Mouse (Mus musculus) stomach, embryonic 16.5 days (tissue): ENCODE results near the gene Ugt1a10. TPM values are rescaled to one million over a fixed set of nuclear protein-coding genes. Genes with fewer than 3 reads are reported as not detected.
"Not testable (repeated sequence)": the region's sequence is repeated elsewhere in the genome, so short reads cannot be mapped to it uniquely, and the experiment has no call there.

Experiments
- ATAC-seq: fragments of 200-750 bp; cut with Nextera tagmentation; 2 replicates; pipeline ENCODE4 v1.8.0; 2017; ENCODE audit warnings: moderate number of reproducible peaks, moderate TSS enrichment; ENCODE audit not compliant: insufficient read depth, low FRiP score
- H3K27ac ChIP-seq: fragments of 300-500 bp; sonication (generic); 2 replicates; pipeline ENCODE4 v1.5.1; 2014; ENCODE audit warnings: low read length
- H3K27me3 ChIP-seq: fragments of 300-500 bp; sonication (generic); 2 replicates; pipeline ENCODE4 v1.6.1; 2014; ENCODE audit warnings: low read length, control low read depth, mixed read lengths; ENCODE audit not compliant: control insufficient read depth, insufficient read depth
- H3K36me3 ChIP-seq: fragments of 300-500 bp; sonication (generic); 2 replicates; pipeline ENCODE4 v1.6.1; 2014; ENCODE audit warnings: low read length; ENCODE audit not compliant: control insufficient read depth, insufficient read depth
- H3K4me1 ChIP-seq: fragments of 300-500 bp; sonication (generic); 2 replicates; pipeline ENCODE4 v1.6.1; 2014; ENCODE audit warnings: low read length, control low read depth, mixed read lengths; ENCODE audit not compliant: control insufficient read depth, insufficient read depth
- H3K4me2 ChIP-seq: fragments of 300-500 bp; sonication (generic); 2 replicates; pipeline ENCODE4 v1.6.1; 2014; ENCODE audit warnings: low read depth, low read length, mixed read lengths
- H3K4me3 ChIP-seq: fragments of 300-500 bp; sonication (generic); replicated peaks from 2 replicates; pipeline ENCODE4 v1.5.1; 2014; ENCODE audit warnings: mild to moderate bottlenecking, low read length
- H3K9ac ChIP-seq: fragments of 300-500 bp; sonication (generic); 2 replicates; pipeline ENCODE4 v1.6.1; 2014; ENCODE audit warnings: low read length
- H3K9me3 ChIP-seq: fragments of 300-500 bp; sonication (generic); replicated peaks from 2 replicates; pipeline ENCODE4 v1.6.1; 2016; ENCODE audit warnings: low read length, control low read depth; ENCODE audit not compliant: control insufficient read depth
- WGBS: fragments of 180-500 bp; shearing (Covaris S2); extraction: QIAGEN DNeasy Blood & Tissue Kit; methylation state at CpG from one replicate; pipeline ENCODE4 v1.1.7; 2014; 5-methylcytosine and 5-hydroxymethylcytosine counted together
- polyA plus RNA-seq: library from polyadenylated mRNA; unstranded; fragments of >200 nt; fragmentation: Nextera tagmentation; extraction: Ambion mirVana; gene quantifications from 2 replicates; pipeline ENCODE4 v1.2.1, GENCODE M21; 2015

Ugt1a10 gene
- polyA plus RNA-seq, 1 experiment from 2014 or later = not detected

DNA sequence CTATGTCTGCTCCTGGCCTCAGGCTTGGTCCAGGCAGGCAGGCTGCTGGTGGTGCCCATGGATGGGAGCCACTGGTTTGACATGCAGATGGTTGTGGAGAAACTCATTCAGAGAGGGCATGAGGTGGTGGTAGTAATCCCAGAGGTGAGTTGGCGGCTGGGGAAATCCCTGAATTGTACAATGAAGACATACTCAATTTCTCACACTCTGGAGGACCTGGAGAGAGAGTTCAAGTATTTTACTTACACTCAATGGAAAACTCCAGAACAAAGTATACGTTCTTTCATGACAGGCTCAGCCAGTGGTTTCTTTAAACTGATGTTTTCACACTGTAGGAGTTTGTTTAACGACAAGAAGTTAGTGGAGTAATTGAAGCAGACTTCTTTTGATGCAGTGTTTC is 29.9 kb upstream of the Ugt1a10 start:
- 59% methylated on average over 3 of the region's 3 CpGs for WGBS
- not testable (repeated sequence) for H3K27me3 ChIP-seq, H3K9ac ChIP-seq, H3K9me3 ChIP-seq, ATAC-seq, H3K4me1 ChIP-seq, H3K36me3 ChIP-seq, H3K4me2 ChIP-seq, H3K27ac ChIP-seq, H3K4me3 ChIP-seq

- H3K27ac ChIP-seq, H3K9ac ChIP-seq, H3K4me2 ChIP-seq, H3K36me3 ChIP-seq, H3K9me3 ChIP-seq, H3K27me3 ChIP-seq, H3K4me3 ChIP-seq, H3K4me1 ChIP-seq, ATAC-seq: not testable (repeated sequence)
- 67% methylated on average over 1 of the region's 2 CpGs for WGBS
Observed at GRCm38 (mm10) chr1:88043044-88043443, 12.1 kb upstream of the Ugt1a10 start.

GRCm38 (mm10) chr1:88044832-88045437 is 10.3 kb upstream of the Ugt1a10 start:
- WGBS = 63% methylated on average over 3 of the region's 5 CpGs
- not testable (repeated sequence) for ATAC-seq

GRCm38 (mm10) chr1:88047408-88047807 is 7.8 kb upstream of the Ugt1a10 start:
- H3K9me3 ChIP-seq, H3K27me3 ChIP-seq, H3K4me2 ChIP-seq, H3K27ac ChIP-seq, H3K36me3 ChIP-seq, H3K9ac ChIP-seq, H3K4me1 ChIP-seq, ATAC-seq, H3K4me3 ChIP-seq: not testable (repeated sequence)
- 81% methylated on average over 2 of the region's 2 CpGs for WGBS

More at GRCm38 (mm10) chr1:88044832-88045437, 10.3 kb upstream of the Ugt1a10 start:
- H3K27ac ChIP-seq, H3K9ac ChIP-seq, H3K36me3 ChIP-seq, H3K4me1 ChIP-seq, H3K27me3 ChIP-seq, H3K9me3 ChIP-seq, H3K4me2 ChIP-seq, H3K4me3 ChIP-seq: not testable (repeated sequence)

- not testable (repeated sequence) for H3K9me3 ChIP-seq, H3K4me2 ChIP-seq, H3K4me1 ChIP-seq, ATAC-seq, H3K4me3 ChIP-seq, H3K27me3 ChIP-seq, H3K36me3 ChIP-seq, H3K27ac ChIP-seq, H3K9ac ChIP-seq
- 75% methylated on average over 1 of the region's 2 CpGs for WGBS
Observed at GRCm38 (mm10) chr1:88066472-88067102, 11.4 kb downstream of the Ugt1a10 start.

GRCm38 (mm10) chr1:88070495-88070894 is 15.3 kb downstream of the Ugt1a10 start, which contains the start of gene Ugt1a9:
Gene Ugt1a9, plus strand, starts transcription at chr1:88070800.
- 41% methylated on average over 2 of the region's 2 CpGs for WGBS
- Histone ChIP-seq H3K9ac (no peak within 1 kb of the TSS), H3K27ac (no peak within 1 kb of the TSS), H3K27me3 (no peaks in the 10 kb centered on the region), H3K4me2 (no peak within 1 kb of the TSS), H3K9me3 (no peaks in the 10 kb centered on the region), H3K4me3 (no peak within 1 kb of the TSS), H3K4me1 (no peaks in the 10 kb centered on the region), H3K36me3 (no peaks in the 10 kb centered on the region)
- no peak for ATAC-seq

DNA sequence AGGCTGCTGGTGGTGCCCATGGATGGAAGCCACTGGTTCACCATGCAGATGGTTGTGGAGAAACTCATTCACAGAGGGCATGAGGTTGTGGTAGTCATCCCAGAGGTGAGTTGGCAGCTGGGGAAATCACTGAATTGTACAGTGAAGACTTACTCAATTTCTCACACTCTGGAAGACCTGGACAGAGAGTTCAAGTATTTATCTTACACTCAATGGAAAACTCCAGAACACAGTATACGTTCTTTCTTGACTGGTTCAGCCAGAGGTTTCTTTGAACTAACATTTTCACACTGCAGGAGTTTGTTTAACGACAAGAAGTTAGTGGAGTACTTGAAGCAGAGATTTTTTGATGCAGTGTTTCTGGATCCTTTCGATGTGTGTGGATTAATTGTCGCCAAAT is 15.7 kb downstream of the Ugt1a10 start:
- Histone ChIP-seq H3K9me3 (no peaks in the 10 kb centered on the region), H3K4me1 (no peaks in the 10 kb centered on the region), H3K4me3 (no peak overlapping the region), H3K36me3 (no peaks in the 10 kb centered on the region), H3K4me2 (no peak overlapping the region), H3K27ac (no peak overlapping the region), H3K9ac (no peak overlapping the region), H3K27me3 (no peaks in the 10 kb centered on the region)
- 69% methylated on average over 4 of the region's 4 CpGs for WGBS
- ATAC-seq = no peak

GRCm38 (mm10) chr1:88074471-88074870 is 19.3 kb downstream of the Ugt1a10 start:
- H3K9ac ChIP-seq = no peak overlapping the region
- H3K4me3 ChIP-seq = no peak overlapping the region
- ATAC-seq = no peak
- no peaks in the 10 kb centered on the region for H3K36me3 ChIP-seq
- no peak overlapping the region for H3K4me2 ChIP-seq
- H3K9me3 ChIP-seq = no peaks in the 10 kb centered on the region
- H3K27me3 ChIP-seq = no peaks in the 10 kb centered on the region
- no peak overlapping the region for H3K27ac ChIP-seq
- H3K4me1 ChIP-seq = no peaks in the 10 kb centered on the region
- WGBS = 76% methylated on average over 2 of the region's 2 CpGs

DNA sequence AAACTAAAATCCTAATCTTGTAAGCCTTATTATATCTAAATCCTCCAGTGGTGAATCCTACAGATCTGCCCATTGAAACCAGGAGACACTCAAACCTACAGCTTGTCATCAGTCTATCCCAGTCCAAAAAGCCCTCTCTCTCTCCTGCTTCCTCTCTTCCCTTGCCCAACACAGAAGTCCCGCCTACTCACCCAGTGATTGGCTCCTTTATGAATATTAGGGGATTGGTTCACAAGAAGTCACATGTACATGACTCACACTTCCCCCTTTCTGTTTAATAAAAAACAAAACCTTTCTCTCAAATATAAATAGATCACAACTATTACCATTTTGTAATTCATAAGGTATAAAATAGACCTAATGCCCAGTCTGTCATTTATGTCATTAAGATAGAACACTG is 21.9 kb downstream of the Ugt1a10 start:
- H3K9me3 ChIP-seq = no peaks in the 10 kb centered on the region
- no peak overlapping the region for H3K4me3 ChIP-seq
- no peaks in the 10 kb centered on the region for H3K4me1 ChIP-seq
- H3K27ac ChIP-seq = no peak overlapping the region
- no peak for ATAC-seq
- H3K4me2 ChIP-seq = no peak overlapping the region
- H3K9ac ChIP-seq = no peak overlapping the region
- no peaks in the 10 kb centered on the region for H3K27me3 ChIP-seq
- H3K36me3 ChIP-seq = no peaks in the 10 kb centered on the region
- WGBS = 97% methylated on average over 1 of the region's 1 CpGs
